Comparison of ENCODE assay signal across 7 mouse cellular contexts in the genomic region with DNA sequence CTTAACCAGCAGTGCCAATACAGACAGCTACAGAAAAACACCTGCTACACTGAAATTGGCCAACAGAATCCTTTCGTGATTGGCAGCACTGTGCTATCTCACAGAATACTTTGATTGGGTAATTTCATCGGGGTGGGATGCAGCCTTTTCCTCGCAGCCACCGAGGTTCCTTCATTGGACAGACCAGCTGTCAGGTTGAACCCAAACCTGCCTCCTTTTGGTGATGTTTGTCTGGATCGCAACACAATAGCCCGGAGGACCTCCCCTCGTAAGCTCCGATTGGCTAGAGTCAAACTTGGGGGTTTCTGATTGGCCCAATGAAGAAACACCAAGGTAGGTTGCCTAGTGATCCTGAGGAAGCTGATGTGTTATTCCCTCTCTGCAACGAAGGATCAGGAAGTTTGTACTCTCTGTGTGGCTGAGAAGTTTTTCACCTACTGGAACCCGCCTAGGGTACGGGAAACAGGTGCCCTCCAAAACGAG. TPM values are rescaled to one million over a fixed set of nuclear protein-coding genes. Genes with fewer than 3 reads are reported as not detected.
DNase-seq lines count a peak whose midpoint lies in the region; ATAC-seq lines count a peak whose summit lies in the region.

A gene (plus strand): TSS at position 331 of the 483 bp plus-strand sequence.

- peak within 1 kb of the TSS; percentile 84 for H3K27ac ChIP-seq in intestine, embryonic 16.5 days (ENCODE audit: low read length)
- H3K27ac ChIP-seq in midbrain, embryonic 11.5 days (ENCODE audit: low read depth, low read length) = peak within 1 kb of the TSS; percentile 14; the same call in 1 of the 2 replicates

- H3K36me3 ChIP-seq in intestine, embryonic 16.5 days (ENCODE audit: control insufficient read depth, insufficient read depth, low read length) = no peaks in the 10 kb centered on the region
- no peaks in the 10 kb centered on the region for H3K36me3 ChIP-seq in midbrain, embryonic 11.5 days (ENCODE audit: control insufficient read depth, insufficient read depth, low read length)

- H3K4me2 ChIP-seq in intestine, embryonic 16.5 days (ENCODE audit: low read depth, low read length) = peak within 1 kb of the TSS; percentile 65
- H3K4me2 ChIP-seq in midbrain, embryonic 11.5 days = peak within 1 kb of the TSS; percentile 64

- under 1% methylated on average over 12 of the region's 12 CpGs for WGBS in intestine, embryonic 16.5 days
- under 1% methylated on average over 12 of the region's 12 CpGs for WGBS in midbrain, embryonic 11.5 days

- peak within 1 kb of the TSS; percentile 71 for H3K9ac ChIP-seq in intestine, embryonic 16.5 days (ENCODE audit: low read depth, low read length)
- H3K9ac ChIP-seq in midbrain, embryonic 11.5 days (ENCODE audit: low read length) = peak within 1 kb of the TSS; percentile 81

- peak; percentile 100 for ATAC-seq in intestine, embryonic 16.5 days
- peak; percentile 100 for ATAC-seq in midbrain, embryonic 11.5 days (ENCODE audit: low FRiP score)

- no peaks in the 10 kb centered on the region for H3K27me3 ChIP-seq in intestine, embryonic 16.5 days (replicated peaks; ENCODE audit: control insufficient read depth, insufficient read depth, low read length)
- H3K27me3 ChIP-seq in midbrain, embryonic 11.5 days (ENCODE audit: control insufficient read depth, insufficient read depth, low read length) = no peaks in the 10 kb centered on the region

- intact Hi-C loops in left cerebral cortex, postnatal 36 days (cut with DNase I) = loop anchor here (1.0 kb wide), 1 partner anchor 71 kb away; no protein-coding TSS in a partner anchor

- no peaks in the 10 kb centered on the region for H3K9me3 ChIP-seq in intestine, embryonic 16.5 days (ENCODE audit: control insufficient read depth, low read length)
- H3K9me3 ChIP-seq in midbrain, embryonic 11.5 days (ENCODE audit: control insufficient read depth, low read length) = no peaks in the 10 kb centered on the region

- peak; percentile 97 for DNase-seq in adrenal gland, adult 8-10 months
- peak; percentile 89 for DNase-seq in embryo, embryonic 9.5 days (ENCODE audit: extremely low spot score)
- peak; percentile 74 to 88 for DNase-seq in gastrocnemius, postnatal 4 days (ENCODE audit: low spot score in 2 of 2)
- DNase-seq in left cerebral cortex, postnatal 36 days (ENCODE audit: low spot score in 2 of 2) = peak; percentile 91 to 94
- DNase-seq in midbrain, embryonic 11.5 days (ENCODE audit: low spot score, missing footprints) = peak; percentile 97
- DNase-seq in skeletal muscle tissue, adult 2 months (ENCODE audit: low read depth, low spot score) = peak; percentile 97

- 0 out of 2 replicates have a peak, but pooled peaks cover 3% of the 10 kb centered on the region for H3K4me1 ChIP-seq in intestine, embryonic 16.5 days (ENCODE audit: control insufficient read depth, insufficient read depth, low read length)
- peaks cover 2% of the 10 kb centered on the region; the same call in 1 of the 2 replicates for H3K4me1 ChIP-seq in midbrain, embryonic 11.5 days (ENCODE audit: control insufficient read depth, insufficient read depth, low read length)

- peak within 1 kb of the TSS; percentile 77 for H3K4me3 ChIP-seq in intestine, embryonic 16.5 days (ENCODE audit: low read length)
- H3K4me3 ChIP-seq in midbrain, embryonic 11.5 days (ENCODE audit: low read depth, low read length) = peak within 1 kb of the TSS; percentile 75

RNA-seq across cellular contexts. Expression of the gene that starts here (rescaled TPM):
- 10 to 100 TPM; 53.5 to 63.5 (median 61.5) TPM for total RNA-seq in adrenal gland, adult 8-10 months (2022)
- 10 to 100 TPM; 21.1 to 21.7 TPM for total RNA-seq in gastrocnemius, postnatal 4 days (2021)
- polyA plus RNA-seq in intestine, embryonic 16.5 days (2015; fragmentation: Nextera tagmentation; extraction: Ambion mirVana) = 42.6 and 44.3 TPM in 2 replicates
- 10 to 100 TPM; 20.6 to 20.8 TPM for total RNA-seq in left cerebral cortex, postnatal 36 days (2021)
- polyA plus RNA-seq in midbrain, embryonic 11.5 days (2014; fragmentation: Nextera tagmentation; extraction: Ambion mirVana) = 41.8 and 45.1 TPM in 2 replicates

Comparison
In these comparisons a context has a peak if more than half of its experiments do, and no peak if none do; other contexts are left out.
1. Peak in every context shown above with its lines: DNase-seq, ATAC-seq, H3K4me3 ChIP-seq and H3K27ac ChIP-seq.